Mouse (Mus musculus) stomach, postnatal 0 days (tissue): ENCODE results near the gene Arhgef39. TPM values are rescaled to one million over a fixed set of nuclear protein-coding genes. Genes with fewer than 3 reads are reported as not detected.

ENCODE experiments used
- ATAC-seq: fragments of 200-750 bp; cut with Nextera tagmentation; 2 replicates; pipeline ENCODE4 v1.8.0; 2017; ENCODE audit not compliant: low FRiP score, low TSS enrichment
- DNase-seq: peaks from one replicate; pipeline ENCODE4 v3.0.0-alpha.2; 2016; ENCODE audit warnings: low spot score
- H3K27ac ChIP-seq: fragments of 300-500 bp; sonication (generic); replicated peaks from 2 replicates; pipeline ENCODE4 v1.5.1; 2014; ENCODE audit warnings: mild to moderate bottlenecking, control low read depth
- H3K27me3 ChIP-seq: fragments of 300-500 bp; sonication (generic); 2 replicates; pipeline ENCODE4 v1.6.1; 2014; ENCODE audit warnings: low read length; ENCODE audit not compliant: control insufficient read depth, insufficient read depth
- H3K36me3 ChIP-seq: fragments of 300-500 bp; sonication (generic); 2 replicates; pipeline ENCODE4 v1.6.1; 2014; ENCODE audit warnings: low read length, mixed read lengths; ENCODE audit not compliant: control insufficient read depth, insufficient read depth
- H3K4me1 ChIP-seq: fragments of 300-500 bp; sonication (generic); replicated peaks from 2 replicates; pipeline ENCODE4 v1.6.1; 2014; ENCODE audit warnings: antibody characterized with exemption; ENCODE audit not compliant: control insufficient read depth, insufficient read depth
- H3K4me2 ChIP-seq: fragments of 300-500 bp; sonication (generic); replicated peaks from 2 replicates; pipeline ENCODE4 v1.6.1; 2014; ENCODE audit warnings: low read depth, mild to moderate bottlenecking, control low read depth, moderate library complexity
- H3K4me3 ChIP-seq: fragments of 300-500 bp; sonication (generic); 2 replicates; pipeline ENCODE4 v1.5.1; 2014; ENCODE audit warnings: low read depth, low read length, control low read depth
- H3K9ac ChIP-seq: fragments of 300-500 bp; sonication (generic); 2 replicates; pipeline ENCODE4 v1.6.1; 2014; ENCODE audit warnings: mild to moderate bottlenecking, low read length, control low read depth, mixed read lengths
- H3K9me3 ChIP-seq: fragments of 300-500 bp; sonication (generic); 2 replicates; pipeline ENCODE4 v1.6.1; 2016; ENCODE audit warnings: low read length; ENCODE audit not compliant: control insufficient read depth
- CTCF ChIP-seq: IDR thresholded peaks from 2 replicates; pipeline ENCODE4 v1.5.1; 2016; ENCODE audit warnings: antibody characterized with exemption, low read depth, mild to moderate bottlenecking, moderate library complexity
- EP300 ChIP-seq: optimal IDR thresholded peaks from 2 replicates; pipeline ENCODE3; 2016; ENCODE audit warnings: antibody characterized with exemption
- WGBS: fragments of 180-500 bp; shearing (Covaris S2); extraction: QIAGEN DNeasy Blood & Tissue Kit; methylation state at CpG from one replicate; pipeline ENCODE4 v1.1.7; 2014; 5-methylcytosine and 5-hydroxymethylcytosine counted together
- polyA plus RNA-seq: library from polyadenylated mRNA; unstranded; fragments of >200 nt; fragmentation: Nextera tagmentation; extraction: Ambion mirVana; gene quantifications from 2 replicates; pipeline ENCODE4 v1.2.1, GENCODE M21; 2015

Arhgef39 gene
- 10.7 and 11.8 TPM in 2 replicates for polyA plus RNA-seq

DNA sequence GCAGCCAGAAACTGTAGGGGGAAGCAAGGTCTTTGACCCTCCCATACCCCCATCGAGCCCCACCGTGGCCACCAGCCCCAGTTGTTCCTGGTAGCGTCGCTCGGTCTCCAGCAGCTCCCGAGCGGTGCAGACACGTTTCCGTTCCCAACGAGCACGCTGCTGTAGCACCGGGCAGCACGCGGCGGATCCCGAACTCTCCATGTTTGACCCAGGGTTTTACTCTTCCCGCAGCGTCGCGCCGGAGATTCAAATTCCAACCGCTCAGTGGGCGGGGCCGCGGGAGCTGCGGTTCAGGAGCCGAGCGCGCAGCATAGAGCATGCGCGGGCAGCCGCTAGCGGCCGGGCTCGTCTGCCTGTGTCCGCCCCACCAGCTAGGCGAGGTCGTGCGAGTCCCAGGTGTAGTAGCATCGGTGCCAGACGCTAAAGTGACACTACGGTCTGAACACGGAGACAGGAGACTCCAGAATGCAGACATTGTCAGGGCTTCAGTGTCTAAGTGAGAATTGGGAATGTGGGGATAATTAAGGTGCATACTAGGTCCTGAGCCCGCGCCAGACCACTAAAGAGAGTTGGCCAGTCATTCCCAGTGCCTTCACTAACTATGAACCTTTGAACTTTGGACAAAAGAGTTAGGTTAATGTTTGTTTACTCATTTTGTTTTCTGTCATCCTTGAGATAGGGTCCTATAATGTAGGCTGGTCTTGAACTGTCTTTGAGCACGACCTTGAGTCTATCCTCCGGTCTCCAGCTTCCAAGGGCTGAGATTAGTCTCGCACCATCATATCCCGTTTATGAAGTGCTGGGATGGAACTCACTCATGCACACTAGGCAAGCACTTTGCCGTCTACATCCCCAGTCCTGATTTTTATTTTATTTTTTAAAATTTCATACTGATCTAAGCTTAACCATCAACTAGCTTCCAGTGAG, at the start of gene Arhgef39:
Gene Arhgef39, minus strand, starts transcription at position 289 of the 927 bp plus-strand sequence.
- H3K4me3 ChIP-seq: peak within 1 kb of the TSS; percentile 54
- no peaks in the 10 kb centered on the region for H3K9me3 ChIP-seq
- WGBS: 6% methylated on average over 50 of the region's 50 CpGs
- peak; percentile 84 for ATAC-seq
- peak within 1 kb of the TSS; percentile 58 for H3K9ac ChIP-seq
- peak within 1 kb of the TSS; percentile 80 for H3K4me2 ChIP-seq
- no peaks in the 10 kb centered on the region for H3K36me3 ChIP-seq
- 0 out of 2 replicates have a peak, but pooled peaks cover 5% of the 10 kb centered on the region for H3K4me1 ChIP-seq
- TF ChIP-seq CTCF: no peak
- TF ChIP-seq EP300: no peak
- peak; percentile 91 for DNase-seq
- no peak within 1 kb of the TSS for H3K27ac ChIP-seq
- no peaks in the 10 kb centered on the region for H3K27me3 ChIP-seq

DNA sequence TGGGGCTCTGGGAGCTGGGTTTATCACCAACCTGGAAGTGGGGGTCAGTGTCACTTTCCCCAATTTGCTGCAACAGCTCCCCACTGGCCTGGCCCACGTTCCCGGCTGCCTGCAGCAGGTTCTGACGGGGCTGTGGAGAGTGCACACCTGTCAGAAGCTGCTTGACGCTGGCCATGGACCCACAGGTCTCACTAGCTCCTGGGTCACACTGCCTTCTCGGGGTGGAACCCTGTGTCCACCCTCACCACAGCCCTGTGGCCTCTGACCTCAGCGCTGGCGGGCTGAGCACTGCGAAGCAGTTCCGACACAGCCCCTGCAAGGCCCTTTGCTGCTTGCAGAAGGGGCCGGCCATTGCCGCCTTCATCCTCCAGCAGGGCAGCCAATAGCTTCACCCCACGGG, 49.6 kb upstream of the Arhgef39 start:
- Histone ChIP-seq H3K9me3 (no peaks in the 10 kb centered on the region), H3K36me3 (peaks cover 87% of the 10 kb centered on the region), H3K4me2 (no peak overlapping the region), H3K27me3 (no peaks in the 10 kb centered on the region), H3K9ac (no peak overlapping the region), H3K27ac (no peak overlapping the region), H3K4me1 (no peaks in the 10 kb centered on the region), H3K4me3 (no peak overlapping the region)
- DNase-seq (no peak), ATAC-seq (no peak)
- TF ChIP-seq CTCF: no peak
- no peak for TF ChIP-seq EP300
- WGBS: 92% methylated on average over 12 of the region's 12 CpGs

DNA sequence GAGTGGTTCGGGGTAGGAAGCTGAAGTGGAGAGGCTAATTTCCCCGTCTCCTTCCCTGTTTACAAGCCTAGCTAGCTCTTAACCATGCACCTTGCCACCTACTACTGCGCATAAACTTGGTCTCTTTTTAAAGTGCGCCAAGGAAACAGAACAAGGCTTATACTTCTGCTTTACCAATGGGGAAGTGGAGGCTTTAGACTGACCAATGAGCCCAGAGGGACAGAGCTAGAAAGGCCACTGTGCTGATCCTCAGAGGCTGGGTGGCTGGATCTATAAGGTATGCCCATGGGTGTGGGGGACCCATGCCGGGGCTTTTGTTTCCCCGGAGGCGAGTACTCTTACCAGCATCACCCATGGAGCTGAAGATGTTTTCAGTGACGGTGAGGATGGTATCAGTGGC, 47.7 kb upstream of the Arhgef39 start:
- Histone ChIP-seq H3K9ac (no peak overlapping the region), H3K4me2 (no peak overlapping the region), H3K4me3 (no peak overlapping the region), H3K27me3 (no peaks in the 10 kb centered on the region), H3K9me3 (no peaks in the 10 kb centered on the region), H3K4me1 (no peaks in the 10 kb centered on the region), H3K27ac (no peak overlapping the region), H3K36me3 (peaks cover 87% of the 10 kb centered on the region)
- 94% methylated on average over 8 of the region's 8 CpGs for WGBS
- DNase-seq: no peak
- no peak for ATAC-seq
- TF ChIP-seq EP300 (no peak), CTCF (no peak)

DNA sequence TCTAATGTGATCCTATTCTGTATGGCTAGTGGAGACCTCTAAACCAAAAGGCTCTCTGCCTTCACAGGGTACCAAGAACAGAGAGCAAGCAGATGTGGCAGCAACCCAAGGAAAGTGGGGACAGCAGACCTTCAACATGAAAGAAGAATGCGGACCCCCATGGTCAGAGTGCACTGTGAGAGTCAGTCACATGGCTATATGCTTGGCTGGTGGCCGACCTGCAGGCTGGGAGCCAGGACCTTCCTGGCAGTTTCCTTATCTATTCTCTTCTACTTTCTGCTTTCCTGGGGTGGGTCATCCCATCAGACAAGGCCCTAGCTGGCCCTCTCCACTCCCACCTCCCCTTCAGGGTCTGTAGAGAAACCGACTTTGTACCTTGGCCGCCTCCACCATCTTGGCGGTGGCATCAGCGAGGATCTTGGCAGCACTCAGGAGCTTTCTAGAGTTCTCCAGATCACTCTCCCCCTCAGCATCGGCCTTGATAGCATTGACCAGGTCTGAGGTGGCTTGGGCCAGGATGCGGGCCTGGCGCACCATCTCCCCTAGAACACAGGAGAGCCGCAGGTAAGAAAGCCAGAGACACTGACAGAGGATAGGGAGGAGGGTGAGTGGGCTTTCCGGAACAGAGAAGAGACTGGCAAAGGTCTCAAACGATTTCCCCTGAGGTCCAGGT, 47.0 kb upstream of the Arhgef39 start:
- no peaks in the 10 kb centered on the region for H3K9me3 ChIP-seq
- ATAC-seq (no peak), DNase-seq (no peak)
- 93% methylated on average over 12 of the region's 12 CpGs for WGBS
- H3K27me3 ChIP-seq: no peaks in the 10 kb centered on the region
- TF ChIP-seq EP300 (no peak), CTCF (no peak)
- H3K4me2 ChIP-seq: no peak overlapping the region
- no peak overlapping the region for H3K27ac ChIP-seq
- H3K4me1 ChIP-seq: no peaks in the 10 kb centered on the region
- H3K4me3 ChIP-seq: no peak overlapping the region
- H3K9ac ChIP-seq: no peak overlapping the region
- peaks cover 88% of the 10 kb centered on the region for H3K36me3 ChIP-seq

DNA sequence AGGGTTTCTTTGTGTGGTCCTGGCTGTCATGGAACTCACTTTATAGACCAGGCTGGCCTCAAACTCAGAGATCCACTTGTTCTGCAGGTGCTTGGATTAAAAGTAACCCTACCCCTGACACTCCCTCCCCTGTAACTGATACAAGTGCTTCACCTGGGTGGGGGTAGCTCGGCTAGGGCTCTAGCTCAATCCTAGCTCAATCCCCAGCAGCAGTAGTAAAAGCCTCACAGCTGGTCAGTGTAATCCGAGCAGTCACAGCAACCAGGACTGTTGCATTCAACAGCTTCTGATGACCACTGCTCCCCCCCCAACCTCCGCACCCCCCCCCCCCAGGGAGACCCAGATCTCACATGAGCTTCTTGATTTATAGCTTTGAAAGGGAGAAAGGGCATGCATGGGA, 42.5 kb upstream of the Arhgef39 start:
- Histone ChIP-seq H3K27me3 (no peaks in the 10 kb centered on the region), H3K4me3 (no peak overlapping the region), H3K4me1 (no peaks in the 10 kb centered on the region), H3K9me3 (no peaks in the 10 kb centered on the region), H3K9ac (no peak overlapping the region), H3K4me2 (no peak overlapping the region), H3K27ac (no peak overlapping the region), H3K36me3 (peaks cover 86% of the 10 kb centered on the region)
- 77% methylated on average over 3 of the region's 3 CpGs for WGBS
- ATAC-seq: no peak
- TF ChIP-seq CTCF: no peak
- TF ChIP-seq EP300: no peak
- no peak for DNase-seq
